Mouse (Mus musculus): ENCODE data around the gene Gpatch4. TPM values are rescaled to one million over a fixed set of nuclear protein-coding genes. Genes with fewer than 3 reads are reported as not detected.

Gene Gpatch4
- polyA plus RNA-seq, 1 experiment = 26.4 TPM

GRCm38 (mm10) chr3:88082663-88083062 is 39.8 kb downstream of the Gpatch4 start:
- peaks cover 10% of the 10 kb centered on the region for H3K79me3 ChIP-seq (ENCODE audit: low read depth)
- H3ac ChIP-seq (ENCODE audit: control insufficient read depth, insufficient read length, low read depth) = peak overlapping the region; percentile 53
- H3K36me3 ChIP-seq (ENCODE audit: control insufficient read depth, insufficient read depth) = peaks cover 8% of the 10 kb centered on the region
- H3K27me3 ChIP-seq (ENCODE audit: control insufficient read depth, insufficient read depth, insufficient read length) = no peaks in the 10 kb centered on the region
- no peak for TF ChIP-seq CTCF (IDR thresholded peaks at IDR 0.05; ENCODE audit: control insufficient read depth, insufficient read depth, insufficient read length)
- no peak for TF ChIP-seq MYOG (IDR thresholded peaks at IDR 0.05; ENCODE audit: control insufficient read depth, extremely low read depth, insufficient read length)
- peak; percentile 30 for TF ChIP-seq MAX (IDR thresholded peaks at IDR 0.05)
- no peak for TF ChIP-seq MYOD1 (IDR thresholded peaks at IDR 0.05; ENCODE audit: control insufficient read depth, insufficient read length, low read depth)
- no peak for TF ChIP-seq CEBPB (IDR thresholded peaks at IDR 0.05; ENCODE audit: low read depth)
- no peak for TF ChIP-seq FOSL1 (IDR thresholded peaks at IDR 0.05; ENCODE audit: insufficient read depth, low read length, poor library complexity, severe bottlenecking)
- no peak for TF ChIP-seq USF1 (IDR thresholded peaks at IDR 0.05; ENCODE audit: low read depth)
- H3K79me2 ChIP-seq (ENCODE audit: control insufficient read depth, insufficient read depth) = peaks cover 23% of the 10 kb centered on the region
- peak overlapping the region; percentile 86 for H3K4me3 ChIP-seq (ENCODE audit: insufficient read depth, poor library complexity, severe bottlenecking)

DNA sequence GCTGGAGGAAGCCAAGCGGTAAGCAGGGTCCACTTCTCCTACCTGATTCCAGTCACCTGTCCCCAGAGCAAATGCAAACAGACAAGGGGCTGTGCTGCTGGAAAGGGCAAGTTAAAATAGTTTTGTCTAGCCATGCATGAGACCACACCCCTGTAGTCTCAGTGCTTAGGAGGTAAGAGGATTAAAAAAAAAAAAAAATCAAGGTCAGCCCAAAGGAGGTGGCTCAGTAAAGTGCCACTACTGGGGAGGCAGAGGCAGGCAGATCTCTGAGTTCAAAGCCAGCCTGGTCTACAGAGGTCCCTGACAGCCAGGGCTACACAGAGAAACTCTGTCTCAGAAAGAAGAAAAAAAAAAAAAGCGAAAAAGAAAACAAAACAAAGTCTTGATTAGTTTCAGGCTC is 41.1 kb downstream of the Gpatch4 start:
- Histone ChIP-seq H3ac (ENCODE audit: control insufficient read depth, insufficient read length, low read depth) (no peak overlapping the region), H3K79me3 (ENCODE audit: low read depth) (peaks cover 10% of the 10 kb centered on the region), H3K79me2 (ENCODE audit: control insufficient read depth, insufficient read depth) (peaks cover 23% of the 10 kb centered on the region), H3K36me3 (ENCODE audit: control insufficient read depth, insufficient read depth) (peaks cover 17% of the 10 kb centered on the region), H3K4me3 (ENCODE audit: insufficient read depth, poor library complexity, severe bottlenecking) (no peak overlapping the region), H3K27me3 (ENCODE audit: control insufficient read depth, insufficient read depth, insufficient read length) (no peaks in the 10 kb centered on the region)
- TF ChIP-seq USF1 (IDR thresholded peaks at IDR 0.05; ENCODE audit: low read depth) (no peak), FOSL1 (IDR thresholded peaks at IDR 0.05; ENCODE audit: insufficient read depth, low read length, poor library complexity, severe bottlenecking) (no peak), CTCF (IDR thresholded peaks at IDR 0.05; ENCODE audit: control insufficient read depth, insufficient read depth, insufficient read length) (no peak), CEBPB (IDR thresholded peaks at IDR 0.05; ENCODE audit: low read depth) (no peak), MYOG (IDR thresholded peaks at IDR 0.05; ENCODE audit: control insufficient read depth, extremely low read depth, insufficient read length) (no peak), MYOD1 (IDR thresholded peaks at IDR 0.05; ENCODE audit: control insufficient read depth, insufficient read length, low read depth) (no peak), MAX (IDR thresholded peaks at IDR 0.05) (no peak)

GRCm38 (mm10) chr3:88085459-88085858 is 42.6 kb downstream of the Gpatch4 start:
- H3K79me2 ChIP-seq (ENCODE audit: control insufficient read depth, insufficient read depth) = peaks cover 23% of the 10 kb centered on the region
- H3K4me3 ChIP-seq (ENCODE audit: insufficient read depth, poor library complexity, severe bottlenecking) = no peak overlapping the region
- peaks cover 10% of the 10 kb centered on the region for H3K79me3 ChIP-seq (ENCODE audit: low read depth)
- H3K36me3 ChIP-seq (ENCODE audit: control insufficient read depth, insufficient read depth) = peaks cover 30% of the 10 kb centered on the region
- no peak overlapping the region for H3ac ChIP-seq (ENCODE audit: control insufficient read depth, insufficient read length, low read depth)
- no peaks in the 10 kb centered on the region for H3K27me3 ChIP-seq (ENCODE audit: control insufficient read depth, insufficient read depth, insufficient read length)
- TF ChIP-seq MYOD1 (IDR thresholded peaks at IDR 0.05; ENCODE audit: control insufficient read depth, insufficient read length, low read depth) = no peak
- TF ChIP-seq CTCF (IDR thresholded peaks at IDR 0.05; ENCODE audit: control insufficient read depth, insufficient read depth, insufficient read length) = no peak
- no peak for TF ChIP-seq FOSL1 (IDR thresholded peaks at IDR 0.05; ENCODE audit: insufficient read depth, low read length, poor library complexity, severe bottlenecking)
- TF ChIP-seq MYOG (IDR thresholded peaks at IDR 0.05; ENCODE audit: control insufficient read depth, extremely low read depth, insufficient read length) = no peak
- TF ChIP-seq USF1 (IDR thresholded peaks at IDR 0.05; ENCODE audit: low read depth) = no peak
- no peak for TF ChIP-seq MAX (IDR thresholded peaks at IDR 0.05)
- no peak for TF ChIP-seq CEBPB (IDR thresholded peaks at IDR 0.05; ENCODE audit: low read depth)

DNA sequence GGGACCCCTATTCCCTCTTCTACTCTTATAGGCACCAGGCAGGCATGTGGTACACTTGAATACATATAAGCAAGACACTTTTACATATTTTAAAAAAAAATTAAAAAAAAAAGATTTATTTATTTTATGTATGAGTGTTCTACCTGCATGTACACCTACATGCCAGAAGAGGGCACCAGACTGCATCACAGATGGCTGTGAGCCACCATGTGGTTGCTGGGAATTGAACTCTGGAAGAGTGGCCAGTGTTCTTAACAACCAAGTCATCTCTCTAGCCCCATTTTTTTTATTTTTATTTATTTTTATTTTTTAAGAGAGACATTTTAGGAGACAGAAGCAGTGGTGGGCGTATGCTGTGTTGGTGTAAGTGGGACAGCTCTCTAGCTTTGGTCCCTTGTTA is 44.8 kb downstream of the Gpatch4 start:
- Histone ChIP-seq H3K4me3 (ENCODE audit: insufficient read depth, poor library complexity, severe bottlenecking) (no peak overlapping the region), H3K79me3 (ENCODE audit: low read depth) (peaks cover 7% of the 10 kb centered on the region), H3K36me3 (ENCODE audit: control insufficient read depth, insufficient read depth) (peaks cover 47% of the 10 kb centered on the region), H3K27me3 (ENCODE audit: control insufficient read depth, insufficient read depth, insufficient read length) (no peaks in the 10 kb centered on the region), H3K79me2 (ENCODE audit: control insufficient read depth, insufficient read depth) (peaks cover 16% of the 10 kb centered on the region), H3ac (ENCODE audit: control insufficient read depth, insufficient read length, low read depth) (no peak overlapping the region)
- TF ChIP-seq CEBPB (IDR thresholded peaks at IDR 0.05; ENCODE audit: low read depth) (no peak), MYOG (IDR thresholded peaks at IDR 0.05; ENCODE audit: control insufficient read depth, extremely low read depth, insufficient read length) (no peak), MAX (IDR thresholded peaks at IDR 0.05) (peak; percentile 33), CTCF (IDR thresholded peaks at IDR 0.05; ENCODE audit: control insufficient read depth, insufficient read depth, insufficient read length) (peak; percentile 9), FOSL1 (IDR thresholded peaks at IDR 0.05; ENCODE audit: insufficient read depth, low read length, poor library complexity, severe bottlenecking) (no peak)

DNA sequence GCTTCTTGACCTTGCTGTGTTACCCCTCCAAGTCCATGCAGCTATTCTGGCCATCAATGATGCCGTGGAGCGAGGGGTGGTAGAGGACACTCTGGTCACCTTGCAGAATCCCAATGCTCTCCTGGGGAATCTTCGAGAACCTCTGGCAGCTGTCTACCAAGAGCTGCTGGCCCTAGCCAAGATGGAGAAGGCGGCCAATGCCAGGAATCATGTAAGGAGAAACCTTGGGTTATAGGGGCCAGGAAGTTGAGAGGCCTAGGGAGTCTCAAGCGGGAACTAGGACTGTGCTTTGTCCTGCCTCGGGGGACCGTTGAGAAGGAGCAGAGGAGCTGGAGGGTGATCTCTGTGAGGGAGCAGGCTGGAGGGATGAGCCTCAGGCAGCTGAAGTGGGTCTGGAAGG is 47.2 kb downstream of the Gpatch4 start:
- TF ChIP-seq FOSL1 (IDR thresholded peaks at IDR 0.05; ENCODE audit: insufficient read depth, low read length, poor library complexity, severe bottlenecking) = no peak
- TF ChIP-seq MYOD1 (IDR thresholded peaks at IDR 0.05; ENCODE audit: control insufficient read depth, insufficient read length, low read depth) = no peak
- no peak for TF ChIP-seq MYOG (IDR thresholded peaks at IDR 0.05; ENCODE audit: control insufficient read depth, extremely low read depth, insufficient read length)
- TF ChIP-seq CTCF (IDR thresholded peaks at IDR 0.05; ENCODE audit: control insufficient read depth, insufficient read depth, insufficient read length) = no peak
- TF ChIP-seq USF1 (IDR thresholded peaks at IDR 0.05; ENCODE audit: low read depth) = no peak
- no peak for TF ChIP-seq CEBPB (IDR thresholded peaks at IDR 0.05; ENCODE audit: low read depth)
- TF ChIP-seq MAX (IDR thresholded peaks at IDR 0.05) = no peak
- H3K36me3 ChIP-seq (ENCODE audit: control insufficient read depth, insufficient read depth) = peaks cover 65% of the 10 kb centered on the region
- no peaks in the 10 kb centered on the region for H3K79me3 ChIP-seq (ENCODE audit: low read depth)
- H3K4me3 ChIP-seq (ENCODE audit: insufficient read depth, poor library complexity, severe bottlenecking) = no peak overlapping the region
- no peaks in the 10 kb centered on the region for H3K27me3 ChIP-seq (ENCODE audit: control insufficient read depth, insufficient read depth, insufficient read length)
- H3ac ChIP-seq (ENCODE audit: control insufficient read depth, insufficient read length, low read depth) = no peak overlapping the region
- H3K79me2 ChIP-seq (ENCODE audit: control insufficient read depth, insufficient read depth) = no peaks in the 10 kb centered on the region

DNA sequence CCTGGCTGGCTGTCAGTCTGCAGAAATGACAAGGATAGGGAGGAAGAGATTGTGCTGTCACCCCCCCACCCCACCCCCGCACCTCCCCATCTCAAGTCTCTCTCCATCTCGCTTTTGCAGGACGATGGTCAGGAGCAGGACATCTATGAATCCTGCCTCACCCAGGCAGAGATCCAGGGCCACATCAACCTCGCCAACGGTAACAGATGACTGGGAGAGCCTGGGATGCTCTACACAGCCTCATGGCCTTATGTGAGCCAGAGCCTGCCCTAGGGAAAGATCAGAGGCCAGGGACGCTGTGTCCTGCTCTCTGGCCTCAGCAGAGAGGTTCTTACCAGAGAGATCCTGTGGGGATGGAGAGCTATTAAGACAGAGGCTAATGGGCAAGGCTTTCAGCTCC is 47.7 kb downstream of the Gpatch4 start:
- H3K27me3 ChIP-seq (ENCODE audit: control insufficient read depth, insufficient read depth, insufficient read length) = no peaks in the 10 kb centered on the region
- H3ac ChIP-seq (ENCODE audit: control insufficient read depth, insufficient read length, low read depth) = no peak overlapping the region
- peaks cover 65% of the 10 kb centered on the region for H3K36me3 ChIP-seq (ENCODE audit: control insufficient read depth, insufficient read depth)
- H3K79me3 ChIP-seq (ENCODE audit: low read depth) = no peaks in the 10 kb centered on the region
- TF ChIP-seq CEBPB (IDR thresholded peaks at IDR 0.05; ENCODE audit: low read depth) = no peak
- no peak for TF ChIP-seq MYOG (IDR thresholded peaks at IDR 0.05; ENCODE audit: control insufficient read depth, extremely low read depth, insufficient read length)
- no peak for TF ChIP-seq FOSL1 (IDR thresholded peaks at IDR 0.05; ENCODE audit: insufficient read depth, low read length, poor library complexity, severe bottlenecking)
- TF ChIP-seq MYOD1 (IDR thresholded peaks at IDR 0.05; ENCODE audit: control insufficient read depth, insufficient read length, low read depth) = no peak
- TF ChIP-seq MAX (IDR thresholded peaks at IDR 0.05) = no peak
- TF ChIP-seq CTCF (IDR thresholded peaks at IDR 0.05; ENCODE audit: control insufficient read depth, insufficient read depth, insufficient read length) = no peak
- TF ChIP-seq USF1 (IDR thresholded peaks at IDR 0.05; ENCODE audit: low read depth) = no peak
- H3K79me2 ChIP-seq (ENCODE audit: control insufficient read depth, insufficient read depth) = no peaks in the 10 kb centered on the region
- no peak overlapping the region for H3K4me3 ChIP-seq (ENCODE audit: insufficient read depth, poor library complexity, severe bottlenecking)

Data from C2C12 (cell line).